Mouse (Mus musculus) CH12.LX (cell line): ENCODE measurements around the gene Csmd2. TPM values are rescaled to one million over a fixed set of nuclear protein-coding genes. Genes with fewer than 3 reads are reported as not detected.

Source experiments
- DNase-seq: peaks from one replicate; pipeline ENCODE4 v3.0.0-alpha.2; 2013; ENCODE audit errors: extremely low read depth
- H3K27ac ChIP-seq: 2 replicates; pipeline ENCODE4 v1.5.1; 2012; ENCODE audit warnings: low read depth, mild to moderate bottlenecking, control low read depth, moderate library complexity; ENCODE audit not compliant: insufficient read depth
- H3K27me3 ChIP-seq: replicated peaks from 2 replicates; pipeline ENCODE3; 2012; ENCODE audit warnings: inconsistent platforms
- H3K36me3 ChIP-seq, 2 experiments: replicated peaks in 1 of 2; 2 replicates each; pipeline versions ENCODE3 to v1.6.1; 2012; ENCODE audit warnings: inconsistent platforms in 1 of 2, low read length in 1 of 2, mild to moderate bottlenecking in 1 of 2, mixed read lengths in 1 of 2, moderate library complexity in 1 of 2; ENCODE audit not compliant: control insufficient read depth in 1 of 2, insufficient read depth in 1 of 2
- H3K4me1 ChIP-seq, 2 experiments: 2 replicates each; pipeline ENCODE4 v1.6.1; 2012; ENCODE audit warnings: inconsistent platforms in 1 of 2, moderate library complexity in 1 of 2; ENCODE audit not compliant: insufficient read depth in 2 of 2, control insufficient read depth in 1 of 2
- H3K4me2 ChIP-seq: 2 replicates; pipeline ENCODE4 v1.6.1; 2012; ENCODE audit warnings: low read depth, mild to moderate bottlenecking, control low read depth; ENCODE audit not compliant: poor library complexity, insufficient read depth, severe bottlenecking
- H3K4me3 ChIP-seq, 3 experiments: fragments of 150-350 bp in 1 of 3; sonication (generic) in 1 of 3; replicated peaks in 1 of 3; 2 replicates each; pipeline versions ENCODE3 to v1.5.1; 2011 to 2012; ENCODE audit warnings: low read depth in 2 of 3, low read length in 2 of 3, mild to moderate bottlenecking in 2 of 3, moderate library complexity in 2 of 3, control low read depth in 1 of 3, improper control_type of control experiment in 1 of 3, inconsistent platforms in 1 of 3, mixed read lengths in 1 of 3; ENCODE audit not compliant: poor library complexity in 1 of 3
- H3K79me2 ChIP-seq: replicated peaks from 2 replicates; pipeline ENCODE4 v1.6.1; 2012; ENCODE audit warnings: mild to moderate bottlenecking, moderate library complexity; ENCODE audit not compliant: control insufficient read depth, poor library complexity, insufficient read depth, severe bottlenecking; ENCODE audit errors: extremely low read depth
- H3K9ac ChIP-seq: 2 replicates; pipeline ENCODE4 v1.6.1; 2012; ENCODE audit warnings: low read depth, mild to moderate bottlenecking, control low read depth, moderate library complexity; ENCODE audit not compliant: insufficient read depth
- H3K9me3 ChIP-seq: replicated peaks from 2 replicates; pipeline ENCODE3; 2012; ENCODE audit warnings: low read length, inconsistent platforms, mixed read lengths
- CTCF ChIP-seq, 2 experiments: IDR thresholded peaks in 1 of 2; conservative IDR thresholded peaks in 1 of 2; 2 replicates each; pipeline ENCODE4 v1.5.1; 2011 to 2012; ENCODE audit warnings: low read depth in 2 of 2, low read length in 2 of 2, improper control_type of control experiment in 1 of 2, inconsistent platforms in 1 of 2, mild to moderate bottlenecking in 1 of 2, moderate library complexity in 1 of 2
- E2F4 ChIP-seq: IDR thresholded peaks from 2 replicates; pipeline ENCODE4 v1.6.1; 2011; ENCODE audit warnings: low read depth, low read length, improper control_type of control experiment; ENCODE audit not compliant: insufficient replicate concordance
- ELF1 ChIP-seq: IDR thresholded peaks from 2 replicates; pipeline ENCODE4 v1.6.1; 2014; ENCODE audit warnings: low read depth, mild to moderate bottlenecking, inconsistent platforms, low read length, improper control_type of control experiment
- ETS1 ChIP-seq: conservative IDR thresholded peaks from 2 replicates; pipeline ENCODE4 v1.6.1; 2012; ENCODE audit warnings: low read depth, mild to moderate bottlenecking, inconsistent platforms, low read length, improper control_type of control experiment, moderate library complexity
- HCFC1 ChIP-seq: IDR thresholded peaks from 2 replicates; pipeline ENCODE4 v1.6.1; 2012; ENCODE audit warnings: low read depth, mild to moderate bottlenecking, inconsistent platforms, low read length, improper control_type of control experiment
- IRF4 ChIP-seq: IDR thresholded peaks from 2 replicates; pipeline ENCODE4 v1.6.1; 2014; ENCODE audit warnings: low read depth, mild to moderate bottlenecking, inconsistent platforms, low read length, improper control_type of control experiment
- JUN ChIP-seq: IDR thresholded peaks from 2 replicates; pipeline ENCODE4 v1.6.1; 2011; ENCODE audit warnings: low read depth, mild to moderate bottlenecking, low read length, improper control_type of control experiment, moderate library complexity; ENCODE audit not compliant: insufficient read depth
- JUND ChIP-seq: conservative IDR thresholded peaks from 2 replicates; pipeline ENCODE4 v1.6.1; 2011; ENCODE audit warnings: low read depth, low read length, improper control_type of control experiment
- KAT2A ChIP-seq: IDR thresholded peaks from 2 replicates; pipeline ENCODE4 v1.6.1; 2012; ENCODE audit warnings: low read length, improper control_type of control experiment, inconsistent platforms; ENCODE audit not compliant: insufficient replicate concordance
- MAFK ChIP-seq: IDR thresholded peaks from 2 replicates; pipeline ENCODE4 v1.6.1; 2011; ENCODE audit warnings: low read length, improper control_type of control experiment; ENCODE audit not compliant: insufficient replicate concordance
- MEF2A ChIP-seq: IDR thresholded peaks from 2 replicates; pipeline ENCODE4 v1.6.1; 2014; ENCODE audit warnings: low read depth, mild to moderate bottlenecking, inconsistent platforms, low read length, improper control_type of control experiment, borderline replicate concordance
- MXI1 ChIP-seq: IDR thresholded peaks from 2 replicates; pipeline ENCODE4 v1.6.1; 2011; ENCODE audit warnings: mild to moderate bottlenecking, low read depth, low read length, improper control_type of control experiment
- MYC ChIP-seq: IDR thresholded peaks from 2 replicates; pipeline ENCODE4 v1.6.1; 2011; ENCODE audit warnings: low read depth, mild to moderate bottlenecking, improper control_type of control experiment, low read length
- NELFE ChIP-seq: IDR thresholded peaks from 2 replicates; pipeline ENCODE4 v1.6.1; 2011; ENCODE audit warnings: low read depth, low read length, improper control_type of control experiment
- NRF1 ChIP-seq: IDR thresholded peaks from 2 replicates; pipeline ENCODE4 v1.6.1; 2014; ENCODE audit warnings: low read depth, mild to moderate bottlenecking, inconsistent platforms, low read length, improper control_type of control experiment, moderate library complexity
- PAX5 ChIP-seq: IDR thresholded peaks from 2 replicates; pipeline ENCODE4 v1.6.1; 2012; ENCODE audit warnings: low read length, inconsistent platforms, mixed read lengths
- POLR2A ChIP-seq: IDR thresholded peaks from 2 replicates; pipeline ENCODE4 v1.6.1; 2011; ENCODE audit warnings: low read depth, mild to moderate bottlenecking, improper control_type of control experiment, low read length
- RCOR1 ChIP-seq: conservative IDR thresholded peaks from 2 replicates; pipeline ENCODE4 v1.6.1; 2012; ENCODE audit warnings: low read depth, mild to moderate bottlenecking, inconsistent platforms, low read length, improper control_type of control experiment
- TBP ChIP-seq: conservative IDR thresholded peaks from 2 replicates; pipeline ENCODE4 v1.6.1; 2011; ENCODE audit warnings: low read depth, low read length, improper control_type of control experiment
- TCF12 ChIP-seq: IDR thresholded peaks from 2 replicates; pipeline ENCODE4 v1.6.1; 2014; ENCODE audit warnings: low read depth, mild to moderate bottlenecking, inconsistent platforms, low read length, improper control_type of control experiment
- UBTF ChIP-seq: IDR thresholded peaks from 2 replicates; pipeline ENCODE4 v1.6.1; 2012; ENCODE audit warnings: low read depth, mild to moderate bottlenecking, inconsistent platforms, low read length, improper control_type of control experiment, moderate library complexity
- ZC3H11A ChIP-seq: IDR thresholded peaks from 2 replicates; pipeline ENCODE4 v1.6.1; 2012; ENCODE audit warnings: low read depth, mild to moderate bottlenecking, inconsistent platforms, low read length, improper control_type of control experiment
- ZKSCAN1 ChIP-seq: IDR thresholded peaks from 2 replicates; pipeline ENCODE4 v1.6.1; 2012; ENCODE audit warnings: low read depth, inconsistent platforms, low read length, improper control_type of control experiment, borderline replicate concordance
- dilution Hi-C: fragments of 300-500 bp; cut with MboI; formaldehyde crosslinking; loops from 2 replicates; pipeline ENCODE4 v1.14.3; 2020; ENCODE audit warnings: low sequenced_read_pairs; ENCODE audit not compliant: extremely low pct_unique_long_range_greater_than_20kb, extremely low pct_ligation_motif_present
- in situ Hi-C: fragments of 300-500 bp; cut with MboI; formaldehyde crosslinking; loops from 3 replicates; pipeline ENCODE4 v1.14.3; 2019; ENCODE audit warnings: low sequenced_read_pairs, low pct_ligation_motif_present, low pct_unique_long_range_greater_than_20kb, mixed read lengths
- polyA plus RNA-seq: library from polyadenylated mRNA; unstranded; fragments of >175 nt; gene quantifications from 2 replicates; pipeline ENCODE4 v1.2.1, GENCODE M21; 2012; ENCODE audit warnings: low read depth; ENCODE audit not compliant: insufficient read length
- total RNA-seq, 2 experiments: library from RNA; depleted of rRNA; stranded (reverse); fragments of 300-350 nt in 1 of 2; fragments of >200 nt in 1 of 2; gene quantifications; 2 replicates each; pipeline ENCODE4 v1.2.3; 2012 to 2014

Gene Csmd2
- total and polyA plus RNA-seq, 3 experiments: 0.08 to 0.80 TPM; not detected in 1

GRCm38 (mm10) chr4:127953006-127953710 lies 34.5 kb upstream of the Csmd2 start:
- H3K4me2 ChIP-seq: no peak overlapping the region
- H3K27ac ChIP-seq: no peak overlapping the region
- TF ChIP-seq NRF1: no peak
- no peak for TF ChIP-seq UBTF
- no peak for TF ChIP-seq PAX5
- no peak for TF ChIP-seq POLR2A
- in situ Hi-C loops: no loop called here
- dilution Hi-C loops: no loop called here
- no peaks in the 10 kb centered on the region for H3K79me2 ChIP-seq
- no peak for DNase-seq
- H3K27me3 ChIP-seq: no peaks in the 10 kb centered on the region
- no peak overlapping the region for H3K9ac ChIP-seq
- H3K9me3 ChIP-seq: peaks cover 98% of the 10 kb centered on the region
- H3K4me1 ChIP-seq: no peaks in the 10 kb centered on the region
- H3K4me3 ChIP-seq: no peak overlapping the region
- no peaks in the 10 kb centered on the region for H3K36me3 ChIP-seq

- in situ Hi-C loops: no loop called here
- no peak for DNase-seq
- Histone ChIP-seq H3K27me3 (no peaks in the 10 kb centered on the region), H3K4me1 (no peaks in the 10 kb centered on the region), H3K9ac (no peak overlapping the region), H3K4me3 (no peak overlapping the region), H3K4me2 (no peak overlapping the region), H3K27ac (no peak overlapping the region), H3K9me3 (peaks cover 86% of the 10 kb centered on the region), H3K36me3 (no peaks in the 10 kb centered on the region), H3K79me2 (no peaks in the 10 kb centered on the region)
- dilution Hi-C loops: no loop called here
- TF ChIP-seq UBTF (no peak), ETS1 (no peak), TCF12 (no peak), ZC3H11A (no peak), TBP (no peak), PAX5 (no peak), ELF1 (no peak)
Measured at GRCm38 (mm10) chr4:127969101-127969500, 18.6 kb upstream of the Csmd2 start.

GRCm38 (mm10) chr4:127970018-127970421 lies 17.6 kb upstream of the Csmd2 start:
- Histone ChIP-seq H3K4me2 (no peak overlapping the region), H3K9me3 (peaks cover 91% of the 10 kb centered on the region), H3K4me3 (no peak overlapping the region), H3K4me1 (no peaks in the 10 kb centered on the region), H3K36me3 (no peaks in the 10 kb centered on the region), H3K27ac (no peak overlapping the region), H3K9ac (no peak overlapping the region), H3K79me2 (no peaks in the 10 kb centered on the region), H3K27me3 (no peaks in the 10 kb centered on the region)
- no peak for DNase-seq
- TF ChIP-seq MAFK: no peak
- TF ChIP-seq CTCF (conservative IDR thresholded peaks at IDR 0.05 in 1 of 2, IDR thresholded peaks at IDR 0.05 in 1 of 2; ENCODE audit: low read depth in 2 of 2, low read length in 2 of 2): no peak
- TF ChIP-seq NELFE: no peak
- TF ChIP-seq UBTF: no peak
- TF ChIP-seq IRF4: no peak
- TF ChIP-seq E2F4: no peak
- TF ChIP-seq RCOR1: no peak
- no peak for TF ChIP-seq KAT2A
- TF ChIP-seq MEF2A: no peak
- TF ChIP-seq JUND: no peak
- TF ChIP-seq JUN: no peak
- TF ChIP-seq MXI1: no peak
- no peak for TF ChIP-seq HCFC1
- TF ChIP-seq MYC: no peak
- no peak for TF ChIP-seq ZKSCAN1
- TF ChIP-seq PAX5: no peak
- dilution Hi-C loops: no loop called here
- in situ Hi-C loops: no loop called here
